8 mouse cellular contexts compared by ENCODE assay signal in the genomic region with DNA sequence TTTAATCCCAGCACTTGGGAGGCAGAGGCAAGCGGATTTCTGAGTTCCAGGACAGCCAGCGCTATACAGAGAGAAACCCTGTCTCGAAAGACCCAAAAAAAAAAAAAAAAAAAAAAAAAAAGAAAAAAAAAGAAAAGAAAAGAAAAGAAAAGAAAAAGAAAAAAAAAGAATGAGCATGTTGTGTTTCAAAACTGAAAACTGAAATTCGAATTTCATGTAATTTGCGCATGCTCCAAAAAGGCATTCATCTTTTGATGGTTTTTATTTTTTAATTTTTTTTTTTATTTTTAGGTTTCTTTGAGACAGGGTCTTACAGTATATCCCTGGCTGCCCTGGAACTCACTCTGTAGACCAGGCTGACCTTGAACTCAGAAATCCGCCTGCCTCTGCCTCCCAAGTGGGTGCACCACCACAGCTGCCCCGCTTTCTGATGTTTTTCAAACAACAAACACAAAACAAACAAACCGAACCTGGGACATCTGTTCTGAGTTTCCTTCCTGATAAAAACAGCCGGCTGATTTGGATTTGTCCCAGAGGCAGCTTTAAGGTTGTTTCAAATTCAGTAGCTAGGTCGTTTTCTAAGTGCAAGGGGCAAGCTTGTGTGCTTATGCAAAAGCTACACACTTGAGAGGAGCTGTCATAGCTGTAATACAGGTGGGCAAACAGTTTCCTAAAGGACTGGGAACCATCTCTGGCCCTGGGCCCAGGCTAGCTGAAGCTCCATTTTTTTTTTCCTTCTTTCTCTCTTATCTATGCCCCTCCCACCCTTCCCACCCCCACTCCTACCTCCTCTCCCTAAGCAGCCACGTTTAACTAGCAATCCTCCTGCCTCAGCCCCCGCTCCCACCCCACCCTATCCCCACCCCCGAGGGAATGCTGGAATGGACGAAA. TPM values are rescaled to one million over a fixed set of nuclear protein-coding genes. Genes with fewer than 3 reads are reported as not detected.
DNase-seq lines count a peak whose midpoint lies in the region; ATAC-seq and TF ChIP-seq lines count a peak whose summit lies in the region.

No protein-coding gene starts in this region.

- TF ChIP-seq CTCF in kidney, adult 2 months (conservative IDR thresholded peaks at IDR 0.05; ENCODE audit: insufficient read depth, insufficient read length, low read depth, low read length) = no peak
- TF ChIP-seq CTCF in MEL (IDR thresholded peaks at IDR 0.05 in 2 of 3, conservative IDR thresholded peaks at IDR 0.05 in 1 of 3; ENCODE audit: control insufficient read depth in 1 of 3, insufficient read depth in 1 of 3, low read depth in 2 of 3, low read length in 3 of 3, poor library complexity in 1 of 3, severe bottlenecking in 1 of 3) = no peak
- TF ChIP-seq CTCF in intestine, postnatal 0 days (IDR thresholded peaks at IDR 0.05; ENCODE audit: low read depth) = no peak

- H3K4me3 ChIP-seq in kidney, adult 2 months (ENCODE audit: insufficient read depth, low read depth, low read length) = peak overlapping the region; percentile 71
- peak overlapping the region; percentile 30 to 64 for H3K4me3 ChIP-seq in MEL (ENCODE audit: control insufficient read depth in 1 of 2, insufficient read depth in 1 of 2, low read depth in 2 of 2, low read length in 2 of 2)
- H3K4me3 ChIP-seq in erythroblast, embryonic 14.5 days (replicated peaks) = peak overlapping the region; percentile 96
- H3K4me3 ChIP-seq in intestine, postnatal 0 days (ENCODE audit: low read depth, low read length) = peak overlapping the region; percentile 59
- H3K4me3 ChIP-seq in midbrain, embryonic 12.5 days = peak overlapping the region; percentile 86

- H3K36me3 ChIP-seq in kidney, adult 2 months (ENCODE audit: control insufficient read depth, insufficient read depth, low read length) = no peaks in the 10 kb centered on the region
- H3K36me3 ChIP-seq in MEL (ENCODE audit: control insufficient read depth in 1 of 2, insufficient read depth in 2 of 2, low read length in 2 of 2) = peaks cover 2 to 18% of the 10 kb centered on the region in 2 experiments; a peak in 3 of 4 replicates
- H3K36me3 ChIP-seq in erythroblast, embryonic 14.5 days (ENCODE audit: control insufficient read depth) = peaks cover 15% of the 10 kb centered on the region
- peaks cover 1% of the 10 kb centered on the region for H3K36me3 ChIP-seq in intestine, postnatal 0 days (ENCODE audit: control insufficient read depth, insufficient read depth)
- H3K36me3 ChIP-seq in midbrain, embryonic 12.5 days = 0 out of 2 replicates have a peak, but pooled peaks cover 12% of the 10 kb centered on the region

- peaks cover 4% of the 10 kb centered on the region; the same call in 1 of the 2 replicates for H3K4me1 ChIP-seq in kidney, adult 2 months (ENCODE audit: control insufficient read depth, insufficient read depth, low read length)
- peaks cover under 1 to 10% of the 10 kb centered on the region in 2 experiments for H3K4me1 ChIP-seq in MEL (ENCODE audit: control insufficient read depth in 1 of 2, insufficient read depth in 2 of 2, low read length in 2 of 2)
- H3K4me1 ChIP-seq in erythroblast, embryonic 14.5 days (ENCODE audit: control insufficient read depth) = peaks cover 31% of the 10 kb centered on the region
- H3K4me1 ChIP-seq in intestine, postnatal 0 days (replicated peaks; ENCODE audit: control insufficient read depth, insufficient read depth, low read length) = peaks cover 4% of the 10 kb centered on the region; the same call in 1 of the 2 replicates
- peaks cover 8% of the 10 kb centered on the region for H3K4me1 ChIP-seq in midbrain, embryonic 12.5 days

- peak overlapping the region; percentile 86 for H3K4me2 ChIP-seq in intestine, postnatal 0 days (replicated peaks; ENCODE audit: low read depth)
- H3K4me2 ChIP-seq in midbrain, embryonic 12.5 days (replicated peaks) = peak overlapping the region; percentile 81

- H3K27ac ChIP-seq in kidney, adult 2 months (ENCODE audit: insufficient read depth, low read depth, low read length) = 0 out of 2 replicates have a peak overlapping the region, but pooled peaks have one; percentile 21
- peak overlapping the region; percentile 2; the same call in 1 of the 2 replicates for H3K27ac ChIP-seq in MEL (ENCODE audit: control insufficient read depth, low read depth, low read length)
- H3K27ac ChIP-seq in intestine, postnatal 0 days (ENCODE audit: low read depth, low read length) = no peak overlapping the region; the same call in 1 of the 2 replicates
- H3K27ac ChIP-seq in midbrain, embryonic 12.5 days (replicated peaks) = peak overlapping the region; percentile 58

- DNase-seq in kidney, adult 2 months = no peak
- DNase-seq in kidney, adult 8-10 months = no peak
- no peak for DNase-seq in MEL (ENCODE audit: low read depth, low spot score)
- DNase-seq in spleen, adult 18-20 months = no peak
- no peak for DNase-seq in c-Kit-positive CD71-positive TER-119-positive erythroid progenitor cells, embryonic 14.5 days (ENCODE audit: low spot score)

- no peak for TF ChIP-seq EP300 in MEL (IDR thresholded peaks at IDR 0.05; ENCODE audit: low read depth in 1 of 2, low read length in 2 of 2)

- TF ChIP-seq RAD21 in MEL (IDR thresholded peaks at IDR 0.05; ENCODE audit: low read depth, low read length) = no peak

- H3K27me3 ChIP-seq in kidney, adult 2 months (replicated peaks; ENCODE audit: control insufficient read depth, insufficient read depth, low read length) = no peaks in the 10 kb centered on the region
- no peaks in the 10 kb centered on the region for H3K27me3 ChIP-seq in MEL (ENCODE audit: control insufficient read depth in 1 of 2, insufficient read depth in 2 of 2, low read length in 2 of 2)
- no peaks in the 10 kb centered on the region for H3K27me3 ChIP-seq in erythroblast, embryonic 14.5 days (ENCODE audit: control insufficient read depth)
- H3K27me3 ChIP-seq in intestine, postnatal 0 days (replicated peaks; ENCODE audit: control insufficient read depth, insufficient read depth, low read length) = no peaks in the 10 kb centered on the region
- no peaks in the 10 kb centered on the region for H3K27me3 ChIP-seq in midbrain, embryonic 12.5 days

- peak overlapping the region; percentile 53 for H3K9ac ChIP-seq in MEL (ENCODE audit: control insufficient read depth, low read depth, low read length, poor library complexity, severe bottlenecking)
- H3K9ac ChIP-seq in intestine, postnatal 0 days (ENCODE audit: low read depth, low read length) = peak overlapping the region; percentile 62; the same call in 1 of the 2 replicates
- peak overlapping the region; percentile 91; the same call in 1 of the 2 replicates for H3K9ac ChIP-seq in midbrain, embryonic 12.5 days (replicated peaks)

- peaks cover 28% of the 10 kb centered on the region for H3K79me2 ChIP-seq in MEL (ENCODE audit: control insufficient read depth, insufficient read depth, low read length, poor library complexity)

- TF ChIP-seq POLR2A in kidney, adult 2 months (IDR thresholded peaks at IDR 0.05; ENCODE audit: low read depth, low read length) = no peak
- no peak for TF ChIP-seq POLR2A in MEL (IDR thresholded peaks at IDR 0.05; ENCODE audit: control insufficient read depth in 1 of 2, insufficient read depth in 1 of 2, low read depth in 1 of 2, low read length in 2 of 2, poor library complexity in 1 of 2)

- 47% methylated on average over 14 of the region's 14 CpGs for WGBS in kidney, adult 2 months
- 49% methylated on average over 14 of the region's 14 CpGs for WGBS in intestine, postnatal 0 days
- 55% methylated on average over 14 of the region's 14 CpGs for WGBS in midbrain, embryonic 12.5 days

- peak; percentile 66 for ATAC-seq in intestine, postnatal 0 days
- peak; percentile 57 for ATAC-seq in midbrain, embryonic 12.5 days (ENCODE audit: low FRiP score, low read depth)

- no peaks in the 10 kb centered on the region for H3K9me3 ChIP-seq in MEL (replicated peaks; ENCODE audit: insufficient read depth, low read length)
- H3K9me3 ChIP-seq in erythroblast, embryonic 14.5 days (ENCODE audit: control insufficient read depth, low read length) = no peaks in the 10 kb centered on the region
- H3K9me3 ChIP-seq in intestine, postnatal 0 days (ENCODE audit: control insufficient read depth) = no peaks in the 10 kb centered on the region
- no peaks in the 10 kb centered on the region for H3K9me3 ChIP-seq in midbrain, embryonic 12.5 days

TF ChIP-seq in MEL, 35 proteins besides CTCF, POLR2A, EP300 and RAD21 (continues in another document):
- 0 out of 2 replicates have a peak, but pooled peaks have one; percentile 7 for TF ChIP-seq TCF12 (IDR thresholded peaks at IDR 0.05; ENCODE audit: low read depth, low read length)
- TF ChIP-seq POLR2AphosphoS2 (IDR thresholded peaks at IDR 0.05; ENCODE audit: low read length) = no peak
- no peak for TF ChIP-seq NELFE (IDR thresholded peaks at IDR 0.05; ENCODE audit: low read depth, low read length)
- no peak for TF ChIP-seq POLR2AphosphoS5 (IDR thresholded peaks at IDR 0.05; ENCODE audit: borderline replicate concordance, low read depth, low read length)
- no peak for TF ChIP-seq JUND (IDR thresholded peaks at IDR 0.05; ENCODE audit: low read depth, low read length)
- no peak for TF ChIP-seq CHD2 (IDR thresholded peaks at IDR 0.05; ENCODE audit: low read length)
- no peak for TF ChIP-seq MEF2A (IDR thresholded peaks at IDR 0.05; ENCODE audit: extremely low read depth, insufficient replicate concordance, low read depth, low read length, poor library complexity, severe bottlenecking)
- 0 out of 2 replicates have a peak, but pooled peaks have one; percentile 13 for TF ChIP-seq HCFC1 (IDR thresholded peaks at IDR 0.05; ENCODE audit: low read depth, low read length)
- TF ChIP-seq ETS1 (IDR thresholded peaks at IDR 0.05; ENCODE audit: low read depth, low read length) = peak; percentile 48; the same call in 1 of the 2 replicates
- no peak for TF ChIP-seq E2F4 (IDR thresholded peaks at IDR 0.05; ENCODE audit: borderline replicate concordance, low read depth, low read length)
- TF ChIP-seq ZNF384 (IDR thresholded peaks at IDR 0.05; ENCODE audit: low read depth, low read length) = peak; percentile 88
- TF ChIP-seq SMC3 (IDR thresholded peaks at IDR 0.05; ENCODE audit: low read depth, low read length) = no peak
- TF ChIP-seq TBP (IDR thresholded peaks at IDR 0.05; ENCODE audit: low read depth, low read length) = no peak
- no peak for TF ChIP-seq NRF1 (IDR thresholded peaks at IDR 0.05; ENCODE audit: insufficient read depth, low read depth, low read length, poor library complexity, severe bottlenecking)
- no peak for TF ChIP-seq ELF1 (IDR thresholded peaks at IDR 0.05; ENCODE audit: low read depth, low read length)
- no peak for TF ChIP-seq MAZ (IDR thresholded peaks at IDR 0.05; ENCODE audit: low read depth, low read length)

RNA-seq across cellular contexts. Expression of a gene that starts 0.7 kb away (rescaled TPM):
- 4.2 and 4.3 TPM in 2 replicates for polyA plus RNA-seq in kidney, adult 2 months (2012; rRNA removed)
- total RNA-seq in MEL (2012; rRNA removed) = 7.9 and 9.0 TPM in 2 replicates
- polyA plus RNA-seq in MEL (2012; ENCODE audit: insufficient read depth in 1 of 2, insufficient read length in 2 of 2, low read depth in 1 of 2, low replicate concordance in 2 of 2, missing spikeins in 1 of 2) = 10 to 100 TPM in 1 of 2 experiments, not detected in 1; 18.6 TPM
- 0.32 and 0.36 TPM in 2 replicates for polyA plus RNA-seq in erythroblast, embryonic 14.5 days (2012)
- polyA plus RNA-seq in intestine, postnatal 0 days (2015; fragmentation: Nextera tagmentation; extraction: Ambion mirVana) = 7.4 and 8.9 TPM in 2 replicates
- 25.2 and 28.7 TPM in 2 replicates for polyA plus RNA-seq in midbrain, embryonic 12.5 days (2016; fragmentation: Nextera tagmentation; extraction: Ambion mirVana)
